Mouse (Mus musculus) heart, postnatal 0 days (tissue): ENCODE data around the gene Ehbp1l1.

Source experiments
- CTCF ChIP-seq: IDR thresholded peaks from 2 replicates; pipeline ENCODE4 v1.5.1; 2016; ENCODE audit warnings: antibody characterized with exemption, control low read depth, low read depth
- EP300 ChIP-seq: IDR thresholded peaks from 2 replicates; pipeline ENCODE4 v1.6.1; 2016; ENCODE audit warnings: antibody characterized with exemption, low read depth

GRCm38 (mm10) chr19:5740320-5741317 is 14.5 kb upstream of the Ehbp1l1 start, which contains the start of gene Ltbp3:
- TF ChIP-seq EP300 (no peak), CTCF (no peak)
